In genomic region chr12:52711382-52711781, GRCm38 (mm10) we compare ENCODE assay signal across 29 mouse cellular contexts. TPM values are rescaled to one million over a fixed set of nuclear protein-coding genes. Genes with fewer than 3 reads are reported as not detected.
A peak's percentile ranks its signal among the peaks of the same experiment; 100 is the strongest.
DNase-seq lines count a peak whose midpoint lies in the region; ATAC-seq and TF ChIP-seq lines count a peak whose summit lies in the region.
"Had no signal": no experiment of that assay in that cellular context is flagged by ENCODE, and none has a peak within 500 bp of the region (broad histone marks: within the 10 kb centered on the region; RNA-seq: fewer than 3 reads in every experiment).

No protein-coding gene starts in this region.

- no peak overlapping the region for H3K4me2 ChIP-seq in hindbrain, embryonic 13.5 days
- H3K4me2 ChIP-seq: embryonic facial prominence, embryonic 12.5 days; embryonic facial prominence, embryonic 15.5 days; forebrain, embryonic 12.5 days; forebrain, embryonic 15.5 days; heart, embryonic 11.5 days; hindbrain, embryonic 12.5 days had no signal

- WGBS in hindbrain, embryonic 13.5 days, result 90% methylated on average over 3 of the region's 3 CpGs
- 91% methylated on average over 3 of the region's 3 CpGs for WGBS in hindbrain, embryonic 10.5 days

- peak overlapping the region; percentile 70 for H3K27ac ChIP-seq in gastrocnemius, adult 2 months
- 0 out of 2 replicates have a peak overlapping the region, but pooled peaks have one; percentile 15 for H3K27ac ChIP-seq in hindbrain, embryonic 13.5 days
- H3K27ac ChIP-seq in hindbrain, embryonic 10.5 days, result no peak overlapping the region
- H3K27ac ChIP-seq: embryonic facial prominence, embryonic 12.5 days; embryonic facial prominence, embryonic 15.5 days; forebrain, embryonic 12.5 days; forebrain, embryonic 15.5 days had no signal

- DNase-seq in gastrocnemius, adult 2 months, result no peak
- no peak for DNase-seq in gastrocnemius, postnatal 4 days (ENCODE audit: low spot score in 2 of 2)
- DNase-seq in hindbrain, embryonic 10.5 days (ENCODE audit: low spot score), result no peak
- DNase-seq in layer of hippocampus, postnatal 36 days, result no peak
- no peak for DNase-seq in liver
- DNase-seq: adrenal gland, postnatal 10 days; adrenal gland, postnatal 36 days; B cell, adult 2 months; cerebellum, adult 11 months; cerebellum, adult 2 months; cerebellum, adult 9-11 months; cerebellum, postnatal 36 days; gastrocnemius, postnatal 10 days; gastrocnemius, postnatal 36 days; heart, postnatal 36 days; kidney, adult 2 months had no signal

- H3K9ac ChIP-seq in hindbrain, embryonic 13.5 days, result no peak overlapping the region
- H3K9ac ChIP-seq: embryonic facial prominence, embryonic 12.5 days; embryonic facial prominence, embryonic 15.5 days; forebrain, embryonic 12.5 days; forebrain, embryonic 15.5 days; hindbrain, embryonic 12.5 days had no signal

- H3K4me1 ChIP-seq in hindbrain, embryonic 13.5 days (replicated peaks), result peaks cover 19% of the 10 kb centered on the region
- no peaks in the 10 kb centered on the region for H3K4me1 ChIP-seq in hindbrain, embryonic 10.5 days (replicated peaks)
- H3K4me1 ChIP-seq: embryonic facial prominence, embryonic 12.5 days; embryonic facial prominence, embryonic 15.5 days; forebrain, embryonic 15.5 days had no signal

- no peak overlapping the region for H3K4me3 ChIP-seq in gastrocnemius, adult 2 months
- no peak overlapping the region for H3K4me3 ChIP-seq in hindbrain, embryonic 13.5 days
- H3K4me3 ChIP-seq in hindbrain, embryonic 10.5 days, result no peak overlapping the region
- H3K4me3 ChIP-seq: embryonic facial prominence, embryonic 12.5 days; embryonic facial prominence, embryonic 15.5 days; forebrain, embryonic 12.5 days; forebrain, embryonic 15.5 days; hindbrain, embryonic 12.5 days had no signal

- intact Hi-C loops in gastrocnemius, adult 2 months (cut with DNase I), result no loop called here

- no peak for TF ChIP-seq CTCF in gastrocnemius, adult 2 months (IDR thresholded peaks at IDR 0.05)

- no peaks in the 10 kb centered on the region for H3K9me3 ChIP-seq in hindbrain, embryonic 13.5 days
- no peaks in the 10 kb centered on the region for H3K9me3 ChIP-seq in hindbrain, embryonic 10.5 days
- H3K9me3 ChIP-seq: embryonic facial prominence, embryonic 12.5 days; embryonic facial prominence, embryonic 15.5 days; forebrain, embryonic 12.5 days; forebrain, embryonic 15.5 days; hindbrain, embryonic 12.5 days had no signal

- no peak for ATAC-seq in hindbrain, embryonic 13.5 days (ENCODE audit: low FRiP score)
- peak; percentile 64 for ATAC-seq in common myeloid progenitor, adult 5-6 weeks (replicated peaks; ENCODE audit: low read depth, poor library complexity, severe bottlenecking)
- ATAC-seq in megakaryocyte progenitor cell, adult 5-6 weeks (replicated peaks; ENCODE audit: poor library complexity), result peak; percentile 29
- ATAC-seq: forebrain, embryonic 15.5 days; intestine, postnatal 0 days; Patski had no signal

- no peaks in the 10 kb centered on the region for H3K27me3 ChIP-seq in hindbrain, embryonic 13.5 days
- no peaks in the 10 kb centered on the region for H3K27me3 ChIP-seq in hindbrain, embryonic 10.5 days (ENCODE audit: insufficient read depth, poor library complexity, severe bottlenecking)
- H3K27me3 ChIP-seq: CH12.LX; embryonic facial prominence, embryonic 12.5 days; embryonic facial prominence, embryonic 15.5 days; forebrain, embryonic 12.5 days; forebrain, embryonic 15.5 days; hindbrain, embryonic 12.5 days; Patski had no signal

- peaks cover 18% of the 10 kb centered on the region for H3K36me3 ChIP-seq in hindbrain, embryonic 13.5 days
- no peaks in the 10 kb centered on the region for H3K36me3 ChIP-seq in hindbrain, embryonic 10.5 days
- H3K36me3 ChIP-seq: embryonic facial prominence, embryonic 12.5 days; embryonic facial prominence, embryonic 15.5 days; forebrain, embryonic 12.5 days; G1E had no signal

RNA-seq across cellular contexts. Expression of gene Akap6, which starts 12.2 kb away (rescaled TPM):
- total RNA-seq in gastrocnemius, adult 2 months (2021), result 10 to 100 TPM; 25.6 to 37.0 TPM
- 10 to 100 TPM; 58.8 to 60.4 TPM for total RNA-seq in gastrocnemius, postnatal 4 days (2021)
- 30.9 and 31.3 TPM in 2 replicates for polyA plus RNA-seq in hindbrain, embryonic 13.5 days (2015; fragmentation: Nextera tagmentation; extraction: Ambion mirVana)
- 11.2 and 18.7 TPM in 2 replicates for polyA plus RNA-seq in hindbrain, embryonic 10.5 days (2016; fragmentation: Nextera tagmentation; extraction: Ambion mirVana)
- total RNA-seq in common myeloid progenitor, adult 5-6 weeks (2017), result 0.05 TPM in 2 replicates
- total RNA-seq in megakaryocyte progenitor cell, adult 5-6 weeks (2015), result not detected in 2 replicates
- 0.08 TPM in 1 of 2 replicates, not detected in the other for total RNA-seq in megakaryocyte progenitor cell, adult 5-6 weeks (2017)
- 100 to 1,000 TPM; 127 to 132 TPM for total RNA-seq in layer of hippocampus, postnatal 36 days (2021)
- polyA plus RNA-seq: G1E had no signal

Comparison
In these comparisons a context has a peak if more than half of its experiments do, and no peak if none do; other contexts are left out.
1. RNA of gene Akap6, which starts 12.2 kb away (total RNA-seq): 127 to 132 TPM in layer of hippocampus, postnatal 36 days, 58.8 to 60.4 TPM in gastrocnemius, postnatal 4 days and 25.6 to 37.0 TPM in gastrocnemius, adult 2 months; 0.08 TPM in megakaryocyte progenitor cell, adult 5-6 weeks and 0.05 TPM in common myeloid progenitor, adult 5-6 weeks; every median in the first group is over 10 times any median in the second.